Mouse (Mus musculus) liver, postnatal 0 days (tissue): ENCODE results near the gene A130010J15Rik. TPM values are rescaled to one million over a fixed set of nuclear protein-coding genes. Genes with fewer than 3 reads are reported as not detected.

Experiments
- ATAC-seq: fragments of 200-750 bp; cut with Nextera tagmentation; 2 replicates; pipeline ENCODE4 v1.8.0; 2017; ENCODE audit warnings: mild to moderate bottlenecking, moderate library complexity
- DNase-seq: peaks from one replicate; pipeline ENCODE4 v3.0.0-alpha.2; 2016
- H3K27ac ChIP-seq: fragments of 300-500 bp; sonication (generic); 2 replicates; pipeline ENCODE4 v1.5.1; 2014; ENCODE audit warnings: antibody characterized with exemption, moderate library complexity, mild to moderate bottlenecking, low read depth
- H3K27me3 ChIP-seq: fragments of 300-500 bp; sonication (generic); 2 replicates; pipeline ENCODE4 v1.6.1; 2014; ENCODE audit warnings: low read length, control low read depth, mixed read lengths; ENCODE audit not compliant: insufficient read depth
- H3K36me3 ChIP-seq: fragments of 300-500 bp; sonication (generic); replicated peaks from 2 replicates; pipeline ENCODE4 v1.6.1; 2014; ENCODE audit warnings: mild to moderate bottlenecking, control low read depth, low read length, moderate library complexity, mixed read lengths; ENCODE audit not compliant: insufficient read depth
- H3K4me1 ChIP-seq: fragments of 300-500 bp; sonication (generic); 2 replicates; pipeline ENCODE4 v1.6.1; 2014; ENCODE audit warnings: antibody characterized with exemption, mild to moderate bottlenecking, control low read depth; ENCODE audit not compliant: insufficient read depth
- H3K4me2 ChIP-seq: fragments of 300-500 bp; sonication (generic); 2 replicates; pipeline ENCODE4 v1.6.1; 2014; ENCODE audit warnings: low read depth, mild to moderate bottlenecking, low read length, moderate library complexity, mixed read lengths
- H3K4me3 ChIP-seq: fragments of 300-500 bp; sonication (generic); 2 replicates; pipeline ENCODE4 v1.5.1; 2014; ENCODE audit warnings: low read depth, low read length
- H3K9ac ChIP-seq: fragments of 300-500 bp; sonication (generic); replicated peaks from 2 replicates; pipeline ENCODE4 v1.6.1; 2014; ENCODE audit warnings: mild to moderate bottlenecking, moderate library complexity
- H3K9me3 ChIP-seq: fragments of 300-500 bp; sonication (generic); 2 replicates; pipeline ENCODE4 v1.6.1; 2016; ENCODE audit warnings: mild to moderate bottlenecking, control low read depth, low read length, mixed read lengths
- CTCF ChIP-seq: sonication (generic); IDR thresholded peaks from 2 replicates; pipeline ENCODE4 v1.5.1; 2016; ENCODE audit warnings: antibody characterized with exemption, low read depth
- EP300 ChIP-seq: IDR thresholded peaks from 2 replicates; pipeline ENCODE4 v1.6.1; 2016; ENCODE audit warnings: antibody characterized with exemption, low read depth, mild to moderate bottlenecking
- WGBS: fragments of 180-500 bp; shearing (Covaris S2); extraction: QIAGEN DNeasy Blood & Tissue Kit; methylation state at CpG from one replicate; pipeline ENCODE4 v1.1.7; 2014; ENCODE audit not compliant: insufficient replicate concordance; 5-methylcytosine and 5-hydroxymethylcytosine counted together
- polyA plus RNA-seq: library from polyadenylated mRNA; unstranded; fragments of >200 nt; fragmentation: Nextera tagmentation; extraction: Ambion mirVana; gene quantifications from 2 replicates; pipeline ENCODE4 v1.2.1, GENCODE M21; 2015

A130010J15Rik gene
- polyA plus RNA-seq, 1 experiment from 2014 or later = 6.2 TPM

DNA sequence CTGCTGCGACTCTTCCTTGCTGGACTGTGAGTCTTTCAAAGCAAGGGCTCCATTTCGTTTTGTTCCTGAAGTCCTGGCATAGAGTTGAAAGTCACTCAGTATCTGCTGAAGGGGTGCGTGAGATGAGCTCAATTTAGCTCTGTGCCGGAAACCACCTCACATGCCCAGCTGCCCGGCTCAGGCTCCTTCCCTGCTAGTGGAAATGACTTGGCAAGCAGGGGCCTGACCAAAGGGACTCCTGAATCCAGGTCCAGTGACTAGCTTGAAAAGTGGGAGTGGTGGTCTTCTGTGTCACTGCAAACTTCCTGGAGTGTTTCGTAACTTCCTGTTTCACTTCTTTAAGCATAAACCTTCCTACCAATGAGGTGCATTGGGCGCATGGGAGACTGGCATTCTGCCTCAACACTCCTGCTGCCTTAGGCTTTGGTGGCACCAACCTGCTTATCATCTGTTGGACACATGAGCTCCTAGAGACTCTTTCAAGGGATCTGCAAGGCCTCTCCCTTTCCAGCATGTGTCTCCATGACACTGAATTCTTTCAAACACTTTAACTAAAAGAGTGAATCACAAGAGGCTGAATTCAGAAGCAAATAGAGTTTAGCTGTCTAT is 23.9 kb downstream of the A130010J15Rik start:
- no peak overlapping the region for H3K4me3 ChIP-seq
- H3K9me3 ChIP-seq = no peaks in the 10 kb centered on the region
- WGBS = 67% methylated on average over 7 of the region's 7 CpGs
- ATAC-seq (peak; percentile 36; the same call in 1 of the 2 replicates), DNase-seq (no peak)
- peaks cover 5% of the 10 kb centered on the region for H3K36me3 ChIP-seq
- H3K9ac ChIP-seq = no peak overlapping the region
- no peaks in the 10 kb centered on the region for H3K27me3 ChIP-seq
- no peak overlapping the region for H3K4me2 ChIP-seq
- no peak for TF ChIP-seq EP300
- TF ChIP-seq CTCF = no peak
- peak overlapping the region; percentile 34 for H3K27ac ChIP-seq
- H3K4me1 ChIP-seq = 0 out of 2 replicates have a peak, but pooled peaks cover 3% of the 10 kb centered on the region

DNA sequence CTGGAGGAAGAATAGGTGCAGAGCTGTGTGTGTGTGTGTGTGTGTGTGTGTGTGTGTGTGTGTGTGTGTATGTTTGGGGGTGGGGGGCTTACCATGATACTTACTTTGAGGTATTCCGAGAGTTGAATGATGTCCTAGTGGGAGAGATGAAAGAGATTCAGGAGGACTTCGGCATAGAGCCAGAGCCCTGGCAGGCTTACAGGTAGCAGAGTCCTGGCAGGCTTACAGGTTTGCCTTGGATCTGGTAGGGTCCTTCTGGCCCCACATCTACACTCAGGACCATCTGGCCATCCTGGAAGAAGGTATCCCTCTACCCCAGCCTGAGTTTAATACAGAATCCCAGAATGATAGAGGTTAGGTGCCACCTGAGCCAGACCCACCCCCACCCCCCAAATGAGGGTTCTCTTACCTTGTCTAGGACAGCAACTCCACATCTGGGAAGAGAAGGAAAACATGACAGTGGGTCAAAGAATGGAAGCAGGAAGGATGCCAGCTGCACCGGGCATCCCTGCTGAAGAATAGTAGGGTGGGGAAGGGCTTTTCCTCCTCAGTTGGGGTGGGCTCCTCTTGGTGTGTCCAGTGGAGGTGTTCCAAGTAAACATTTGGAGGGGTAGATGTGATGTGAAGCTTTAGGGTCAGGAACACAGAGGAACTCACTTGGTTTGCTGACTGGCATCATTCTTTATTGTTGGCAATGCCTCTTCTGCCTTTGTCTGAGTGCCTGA is 26.7 kb downstream of the A130010J15Rik start:
- H3K4me3 ChIP-seq = no peak overlapping the region
- no peaks in the 10 kb centered on the region for H3K27me3 ChIP-seq
- H3K4me2 ChIP-seq = no peak overlapping the region
- H3K4me1 ChIP-seq = peaks cover 7% of the 10 kb centered on the region; the same call in 1 of the 2 replicates
- no peak overlapping the region for H3K27ac ChIP-seq
- H3K9ac ChIP-seq = no peak overlapping the region
- no peak for DNase-seq
- peaks cover 5% of the 10 kb centered on the region; the same call in 1 of the 2 replicates for H3K36me3 ChIP-seq
- TF ChIP-seq EP300 = no peak
- TF ChIP-seq CTCF = no peak
- no peak for ATAC-seq
- WGBS = 72% methylated on average over 3 of the region's 3 CpGs
- no peaks in the 10 kb centered on the region for H3K9me3 ChIP-seq

DNA sequence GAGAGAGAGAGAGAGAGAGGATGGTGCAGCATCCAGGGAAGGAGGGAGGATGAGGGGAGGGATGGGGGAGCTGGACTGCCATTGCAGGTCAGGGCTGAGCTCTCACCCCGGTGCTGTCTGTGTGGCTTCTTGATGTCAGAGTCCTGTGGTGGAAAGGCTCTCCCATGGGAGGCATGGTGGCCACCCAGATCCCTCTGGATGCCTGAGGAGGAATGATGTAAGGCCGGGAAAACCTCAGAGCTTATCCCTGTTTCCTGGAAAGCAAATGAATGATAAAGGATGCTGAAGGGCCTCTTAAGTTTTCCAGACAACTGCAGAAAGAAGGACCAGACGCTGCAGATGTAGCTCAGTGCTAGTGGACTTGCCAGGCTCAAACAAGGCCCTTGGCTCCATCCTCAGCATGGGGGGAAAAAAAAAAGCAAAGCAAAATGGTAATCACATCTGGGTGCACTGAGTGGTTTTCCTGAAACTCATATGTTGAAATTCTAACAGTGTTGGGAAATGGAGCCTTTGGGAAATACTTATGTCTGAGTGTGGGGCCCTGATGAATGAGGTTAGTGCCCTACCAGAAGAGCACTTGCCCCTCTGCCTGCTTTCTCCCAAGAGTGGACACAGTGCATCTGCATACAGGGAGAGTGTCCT is 27.4 kb downstream of the A130010J15Rik start:
- ATAC-seq = no peak
- WGBS = 75% methylated on average over 3 of the region's 3 CpGs

DNA sequence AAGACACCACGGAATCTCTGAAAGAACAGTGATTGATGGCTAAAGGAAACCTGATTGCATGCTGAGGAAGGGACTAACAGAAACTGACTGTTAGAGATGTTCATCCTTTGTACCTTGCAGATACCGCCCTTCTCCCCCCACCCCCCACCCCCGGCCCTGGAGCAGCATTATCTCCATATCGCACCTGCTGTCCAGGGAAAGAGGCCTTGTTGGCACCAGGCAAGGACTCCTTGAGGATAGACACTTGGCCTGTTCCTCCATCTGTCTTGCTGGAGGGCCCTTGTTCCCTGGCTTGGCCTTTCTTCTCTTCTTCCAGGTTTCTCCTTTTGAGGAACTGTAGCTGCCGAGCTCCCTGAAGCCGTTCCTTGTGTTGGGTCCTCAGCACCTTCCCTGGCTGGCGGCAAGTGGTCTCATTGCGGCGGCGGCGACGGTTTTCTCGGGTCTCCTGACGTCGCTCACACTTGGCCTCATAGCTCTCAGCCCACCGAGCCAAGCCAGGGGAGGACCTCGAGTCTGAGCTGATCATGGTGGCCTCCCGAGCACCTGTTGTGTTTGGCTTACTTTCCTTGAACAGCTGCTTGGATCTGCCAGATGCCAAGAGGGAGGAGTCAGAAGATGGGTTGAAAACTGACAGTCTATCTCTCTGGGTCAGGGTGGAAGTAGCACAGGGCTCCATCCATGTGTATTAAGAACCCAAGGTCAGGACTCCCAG is 29.8 kb downstream of the A130010J15Rik start:
- H3K4me3 ChIP-seq = no peak overlapping the region
- TF ChIP-seq EP300 (no peak), CTCF (no peak)
- no peaks in the 10 kb centered on the region for H3K27me3 ChIP-seq
- DNase-seq = no peak
- H3K4me1 ChIP-seq = peaks cover 9% of the 10 kb centered on the region
- no peak overlapping the region for H3K9ac ChIP-seq
- no peak for ATAC-seq
- 76% methylated on average over 18 of the region's 18 CpGs for WGBS
- H3K27ac ChIP-seq = no peak overlapping the region
- no peak overlapping the region for H3K4me2 ChIP-seq
- H3K36me3 ChIP-seq = peaks cover 5% of the 10 kb centered on the region; the same call in 1 of the 2 replicates
- H3K9me3 ChIP-seq = no peaks in the 10 kb centered on the region

More for the DNA sequence above, 27.4 kb downstream of the A130010J15Rik start:
- Histone ChIP-seq H3K9ac (no peak overlapping the region), H3K27ac (no peak overlapping the region), H3K27me3 (no peaks in the 10 kb centered on the region), H3K36me3 (peaks cover 5% of the 10 kb centered on the region; the same call in 1 of the 2 replicates), H3K9me3 (no peaks in the 10 kb centered on the region), H3K4me1 (peaks cover 7% of the 10 kb centered on the region; the same call in 1 of the 2 replicates), H3K4me2 (no peak overlapping the region), H3K4me3 (no peak overlapping the region)
- no peak for TF ChIP-seq EP300
- TF ChIP-seq CTCF = no peak
- DNase-seq = no peak

DNA sequence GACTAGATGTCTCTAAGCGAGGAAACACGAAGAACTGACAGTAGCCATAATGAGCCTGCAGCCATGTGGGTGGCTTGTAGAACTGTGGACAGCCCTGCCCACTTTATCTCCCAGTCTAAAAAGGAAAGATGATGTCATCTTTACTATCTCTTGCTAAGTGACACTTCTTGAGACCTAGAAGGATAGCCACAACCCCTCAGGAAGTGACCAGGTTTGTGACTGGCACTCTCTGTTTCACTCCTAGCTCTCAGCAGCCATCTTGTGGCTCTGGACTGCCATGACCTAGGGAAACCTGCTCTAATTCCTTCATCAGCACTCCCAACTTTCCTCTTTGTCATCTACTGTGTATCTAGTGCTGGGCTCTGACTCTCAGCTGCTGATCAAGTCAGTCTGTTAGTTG is 30.5 kb downstream of the A130010J15Rik start:
- H3K4me2 ChIP-seq = no peak overlapping the region
- no peak overlapping the region for H3K4me3 ChIP-seq
- H3K9ac ChIP-seq = no peak overlapping the region
- no peaks in the 10 kb centered on the region for H3K9me3 ChIP-seq
- no peak for ATAC-seq
- H3K27me3 ChIP-seq = no peaks in the 10 kb centered on the region
- 74% methylated on average over 2 of the region's 2 CpGs for WGBS
- no peak overlapping the region for H3K27ac ChIP-seq
- H3K36me3 ChIP-seq = peaks cover 5% of the 10 kb centered on the region; the same call in 1 of the 2 replicates
- no peak for DNase-seq
- TF ChIP-seq EP300 (no peak), CTCF (peak; percentile 49)
- peaks cover 9% of the 10 kb centered on the region for H3K4me1 ChIP-seq
